Mouse (Mus musculus): ENCODE results near the gene Uncx. TPM values are rescaled to one million over a fixed set of nuclear protein-coding genes. Genes with fewer than 3 reads are reported as not detected.

Uncx gene
- polyA plus RNA-seq, 1 experiment = 1.1 TPM

DNA sequence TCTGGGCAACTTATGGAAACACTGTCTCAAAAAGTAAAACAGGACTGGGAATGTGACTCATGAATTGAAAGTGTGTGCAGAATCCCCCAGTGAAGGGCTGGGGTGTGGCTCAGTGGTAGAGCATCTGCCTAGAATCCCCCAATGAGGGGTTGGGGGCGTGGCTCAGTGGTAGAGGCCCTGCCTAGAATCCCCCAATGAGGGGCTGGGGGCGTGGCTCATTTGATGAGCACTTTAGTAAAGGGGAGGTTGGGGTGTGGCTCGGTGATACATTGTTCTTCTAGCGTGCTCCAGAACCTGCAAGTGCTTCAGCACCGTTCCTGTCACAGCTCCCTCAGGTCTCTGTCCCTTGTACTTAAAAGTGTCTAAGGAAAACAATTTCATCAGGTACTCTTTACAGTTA lies 37.1 kb upstream of the Uncx start:
- WGBS = 21% methylated on average over 5 of the region's 5 CpGs

DNA sequence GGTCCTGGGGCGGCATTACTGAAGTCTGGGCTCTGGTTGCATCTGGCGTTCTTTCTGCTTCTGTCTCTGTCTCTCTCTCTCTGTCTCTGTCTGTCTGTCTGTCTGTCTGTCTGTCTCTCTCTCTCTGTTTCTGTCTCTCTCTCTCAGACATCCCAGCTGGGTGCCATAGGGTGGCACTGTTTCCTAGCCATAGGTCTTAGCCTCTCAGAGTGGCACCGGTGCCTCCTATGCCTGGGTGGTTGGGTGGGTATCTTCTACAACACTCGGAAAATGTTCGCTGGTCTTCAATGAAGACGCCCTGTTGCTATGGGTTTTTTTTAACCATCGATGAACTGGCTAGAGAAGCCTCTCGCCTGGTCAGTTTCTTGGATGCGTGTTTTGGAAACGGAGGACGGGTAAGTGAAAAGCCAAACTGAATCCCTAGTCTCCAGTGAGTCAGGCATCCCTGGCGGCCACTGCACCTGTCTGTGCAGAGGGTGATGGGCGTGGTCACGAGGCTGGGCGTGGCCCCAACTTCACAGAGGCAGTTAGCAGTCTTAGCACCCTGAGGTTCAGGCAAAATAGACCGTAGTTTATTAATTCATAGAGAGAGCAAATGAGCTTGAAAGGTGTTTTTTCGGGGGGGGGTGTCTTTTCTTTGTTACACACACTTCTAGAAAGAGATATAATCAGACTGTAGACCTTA lies 32.5 kb upstream of the Uncx start:
- H3K4me3 ChIP-seq (ENCODE audit: insufficient read depth, low read depth, low read length) = no peak overlapping the region
- WGBS = 8% methylated on average over 17 of the region's 17 CpGs
- no peaks in the 10 kb centered on the region for H3K27me3 ChIP-seq (replicated peaks; ENCODE audit: control insufficient read depth, insufficient read depth, low read length)
- H3K36me3 ChIP-seq (ENCODE audit: control insufficient read depth, insufficient read depth, low read length) = no peaks in the 10 kb centered on the region
- no peak overlapping the region for H3K27ac ChIP-seq (ENCODE audit: insufficient read depth, low read depth, low read length)
- DNase-seq = peak; percentile 54
- no peaks in the 10 kb centered on the region for H3K4me1 ChIP-seq (ENCODE audit: control insufficient read depth, insufficient read depth, low read length)
- TF ChIP-seq POLR2A (IDR thresholded peaks at IDR 0.05; ENCODE audit: low read depth, low read length) (no peak), CTCF (conservative IDR thresholded peaks at IDR 0.05; ENCODE audit: insufficient read depth, insufficient read length, low read depth, low read length) (peak; percentile 28; the same call in 1 of the 2 replicates)

More for the DNA sequence above, 37.1 kb upstream of the Uncx start:
- no peak for DNase-seq
- no peaks in the 10 kb centered on the region for H3K27me3 ChIP-seq (replicated peaks; ENCODE audit: control insufficient read depth, insufficient read depth, low read length)
- TF ChIP-seq CTCF (conservative IDR thresholded peaks at IDR 0.05; ENCODE audit: insufficient read depth, insufficient read length, low read depth, low read length) (no peak), POLR2A (IDR thresholded peaks at IDR 0.05; ENCODE audit: low read depth, low read length) (no peak)
- no peaks in the 10 kb centered on the region for H3K36me3 ChIP-seq (ENCODE audit: control insufficient read depth, insufficient read depth, low read length)
- H3K27ac ChIP-seq (ENCODE audit: insufficient read depth, low read depth, low read length) = no peak overlapping the region
- no peak overlapping the region for H3K4me3 ChIP-seq (ENCODE audit: insufficient read depth, low read depth, low read length)
- no peaks in the 10 kb centered on the region for H3K4me1 ChIP-seq (ENCODE audit: control insufficient read depth, insufficient read depth, low read length)

DNA sequence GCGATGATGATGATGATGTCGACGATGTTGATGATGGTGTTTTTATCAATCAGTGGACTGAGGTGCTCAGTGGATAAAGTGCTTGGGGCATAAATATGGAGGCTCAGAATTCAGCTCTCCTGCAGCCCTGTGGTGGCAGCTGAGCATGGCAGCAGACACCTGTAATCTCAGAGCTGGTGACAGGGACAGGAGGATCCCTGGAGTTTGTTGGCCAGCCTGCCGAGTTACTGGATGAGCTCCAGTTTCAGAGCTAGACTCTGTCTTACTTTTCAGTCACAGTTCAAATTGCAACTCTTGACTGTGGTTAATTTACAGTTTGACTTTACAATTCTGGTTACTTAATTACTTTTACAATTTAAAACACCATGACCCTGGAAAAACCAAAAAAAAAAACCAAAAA lies 31.1 kb upstream of the Uncx start:
- Histone ChIP-seq H3K27me3 (replicated peaks; ENCODE audit: control insufficient read depth, insufficient read depth, low read length) (no peaks in the 10 kb centered on the region), H3K4me3 (ENCODE audit: insufficient read depth, low read depth, low read length) (no peak overlapping the region), H3K36me3 (ENCODE audit: control insufficient read depth, insufficient read depth, low read length) (no peaks in the 10 kb centered on the region), H3K27ac (ENCODE audit: insufficient read depth, low read depth, low read length) (no peak overlapping the region), H3K4me1 (ENCODE audit: control insufficient read depth, insufficient read depth, low read length) (no peaks in the 10 kb centered on the region)
- TF ChIP-seq POLR2A (IDR thresholded peaks at IDR 0.05; ENCODE audit: low read depth, low read length) (no peak), CTCF (conservative IDR thresholded peaks at IDR 0.05; ENCODE audit: insufficient read depth, insufficient read length, low read depth, low read length) (no peak)
- peak; percentile 25 for DNase-seq
- 78% methylated on average over 4 of the region's 4 CpGs for WGBS

DNA sequence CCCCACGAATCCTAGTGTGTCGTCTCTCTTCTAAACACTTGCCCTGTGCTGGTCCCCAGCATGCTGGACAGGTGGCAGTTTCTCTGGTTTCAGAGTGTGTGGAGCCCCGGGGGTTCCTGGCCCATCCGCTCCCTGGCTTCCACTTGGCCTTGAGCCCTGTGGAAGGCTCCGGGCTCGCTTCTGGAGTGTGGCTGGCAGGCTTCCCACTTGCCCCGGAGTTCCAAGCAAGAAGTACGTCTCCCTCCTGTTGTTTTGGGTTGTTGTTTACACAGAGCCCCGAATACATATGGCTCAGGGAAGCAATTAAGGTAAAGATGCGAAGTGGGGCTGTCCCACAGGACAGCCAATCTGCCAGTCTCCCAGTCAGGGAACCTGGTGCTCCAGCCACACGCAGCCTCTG lies 27.0 kb upstream of the Uncx start:
- TF ChIP-seq CTCF (conservative IDR thresholded peaks at IDR 0.05; ENCODE audit: insufficient read depth, insufficient read length, low read depth, low read length) (no peak), POLR2A (IDR thresholded peaks at IDR 0.05; ENCODE audit: low read depth, low read length) (no peak)
- no peak overlapping the region for H3K27ac ChIP-seq (ENCODE audit: insufficient read depth, low read depth, low read length)
- no peaks in the 10 kb centered on the region for H3K36me3 ChIP-seq (ENCODE audit: control insufficient read depth, insufficient read depth, low read length)
- 27% methylated on average over 11 of the region's 11 CpGs for WGBS
- no peak overlapping the region for H3K4me3 ChIP-seq (ENCODE audit: insufficient read depth, low read depth, low read length)
- H3K27me3 ChIP-seq (replicated peaks; ENCODE audit: control insufficient read depth, insufficient read depth, low read length) = no peaks in the 10 kb centered on the region; the same call in 1 of the 2 replicates
- H3K4me1 ChIP-seq (ENCODE audit: control insufficient read depth, insufficient read depth, low read length) = no peaks in the 10 kb centered on the region
- no peak for DNase-seq

DNA sequence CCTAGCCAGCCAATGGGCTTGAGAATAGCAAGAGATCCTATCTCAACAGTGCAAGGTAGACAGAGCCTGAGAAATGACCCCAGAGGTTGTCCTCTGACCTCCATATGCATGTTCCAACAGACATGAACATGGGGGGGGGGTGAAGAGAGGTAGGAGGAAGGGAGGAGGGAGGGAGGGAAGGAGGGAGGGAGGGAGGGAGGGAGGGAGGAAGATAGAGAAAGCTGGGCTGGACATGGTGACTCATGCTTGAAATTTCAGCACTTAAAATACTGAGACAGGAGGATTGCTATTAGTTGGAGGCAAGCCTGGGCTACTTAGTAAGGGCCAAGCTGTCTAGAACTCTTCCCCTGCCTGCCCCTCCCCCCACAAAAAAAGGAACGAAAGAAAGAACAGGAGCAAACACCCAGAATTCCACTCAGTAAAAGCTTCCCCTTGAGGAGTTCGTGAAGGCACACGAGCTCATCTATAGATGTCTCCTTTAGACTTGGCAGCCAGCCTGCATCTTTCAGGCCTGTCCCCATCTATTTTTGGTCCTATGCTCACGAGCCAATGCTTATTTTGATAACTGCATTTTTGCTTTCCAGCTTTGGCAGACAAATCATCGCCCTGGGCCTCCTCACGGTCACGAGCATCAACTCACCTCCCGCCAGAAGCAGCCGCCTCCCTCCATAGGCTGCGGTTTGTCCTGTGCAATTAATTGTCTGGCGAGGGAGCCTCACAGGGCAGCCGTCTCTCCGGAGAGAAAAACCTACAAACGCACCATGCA lies 23.0 kb upstream of the Uncx start:
- TF ChIP-seq POLR2A (IDR thresholded peaks at IDR 0.05; ENCODE audit: low read depth, low read length) = no peak
- no peak for TF ChIP-seq CTCF (conservative IDR thresholded peaks at IDR 0.05; ENCODE audit: insufficient read depth, insufficient read length, low read depth, low read length)
- DNase-seq = no peak
- Histone ChIP-seq H3K27me3 (replicated peaks; ENCODE audit: control insufficient read depth, insufficient read depth, low read length) (no peaks in the 10 kb centered on the region; the same call in 1 of the 2 replicates), H3K36me3 (ENCODE audit: control insufficient read depth, insufficient read depth, low read length) (no peaks in the 10 kb centered on the region), H3K4me1 (ENCODE audit: control insufficient read depth, insufficient read depth, low read length) (no peaks in the 10 kb centered on the region), H3K4me3 (ENCODE audit: insufficient read depth, low read depth, low read length) (no peak overlapping the region), H3K27ac (ENCODE audit: insufficient read depth, low read depth, low read length) (no peak overlapping the region)
- WGBS = 49% methylated on average over 14 of the region's 14 CpGs

DNA sequence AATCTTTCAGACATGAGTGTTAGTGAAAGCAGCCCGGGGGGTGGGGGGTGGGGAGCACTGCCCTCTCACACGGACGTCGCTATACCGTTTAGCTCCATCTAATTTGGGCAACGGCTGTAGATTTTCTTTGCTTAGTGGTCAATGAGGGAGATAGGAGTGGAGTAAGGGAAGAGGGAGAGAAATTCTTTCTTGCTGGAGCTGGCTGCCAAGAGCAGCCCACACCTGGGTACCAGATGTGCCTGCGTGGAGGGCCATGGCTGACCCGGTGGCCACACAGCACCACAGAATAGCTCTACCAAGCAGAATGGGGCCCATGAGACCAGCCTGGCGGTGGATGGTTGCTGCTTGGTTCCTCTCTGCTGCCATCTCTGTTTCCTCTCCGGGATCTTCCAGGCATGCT lies 21.3 kb upstream of the Uncx start:
- Histone ChIP-seq H3K27me3 (replicated peaks; ENCODE audit: control insufficient read depth, insufficient read depth, low read length) (no peaks in the 10 kb centered on the region; the same call in 1 of the 2 replicates), H3K4me3 (ENCODE audit: insufficient read depth, low read depth, low read length) (no peak overlapping the region), H3K27ac (ENCODE audit: insufficient read depth, low read depth, low read length) (no peak overlapping the region), H3K4me1 (ENCODE audit: control insufficient read depth, insufficient read depth, low read length) (no peaks in the 10 kb centered on the region), H3K36me3 (ENCODE audit: control insufficient read depth, insufficient read depth, low read length) (no peaks in the 10 kb centered on the region)
- TF ChIP-seq POLR2A (IDR thresholded peaks at IDR 0.05; ENCODE audit: low read depth, low read length) = no peak
- no peak for TF ChIP-seq CTCF (conservative IDR thresholded peaks at IDR 0.05; ENCODE audit: insufficient read depth, insufficient read length, low read depth, low read length)
- whole genome bisulfite sequencing = 75% methylated on average over 10 of the region's 10 CpGs
- DNase-seq = no peak

DNA sequence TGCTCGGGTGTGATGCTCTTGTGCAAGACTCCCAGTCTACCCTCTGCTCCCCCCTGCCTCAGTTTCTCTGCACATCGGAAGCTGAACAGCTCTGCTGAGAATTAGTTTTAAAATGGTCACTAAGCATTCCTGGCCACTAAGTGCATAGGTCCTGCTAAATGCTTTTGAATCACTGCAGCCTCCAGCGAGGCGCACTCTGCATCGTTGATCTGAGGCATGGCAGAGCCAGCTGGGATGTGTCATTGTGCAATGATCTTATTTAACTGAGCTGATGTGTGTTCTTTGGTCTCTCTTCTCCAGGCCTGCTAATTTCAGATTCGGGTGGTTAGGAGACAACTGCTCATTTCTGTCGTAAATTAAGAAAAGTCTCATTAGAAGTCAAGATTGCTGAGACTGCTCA lies 14.4 kb upstream of the Uncx start:
- H3K4me3 ChIP-seq (ENCODE audit: insufficient read depth, low read depth, low read length) = no peak overlapping the region
- H3K36me3 ChIP-seq (ENCODE audit: control insufficient read depth, insufficient read depth, low read length) = no peaks in the 10 kb centered on the region
- no peaks in the 10 kb centered on the region for H3K27me3 ChIP-seq (replicated peaks; ENCODE audit: control insufficient read depth, insufficient read depth, low read length)
- no peak for DNase-seq
- H3K4me1 ChIP-seq (ENCODE audit: control insufficient read depth, insufficient read depth, low read length) = no peaks in the 10 kb centered on the region
- no peak for TF ChIP-seq POLR2A (IDR thresholded peaks at IDR 0.05; ENCODE audit: low read depth, low read length)
- no peak overlapping the region for H3K27ac ChIP-seq (ENCODE audit: insufficient read depth, low read depth, low read length)
- 34% methylated on average over 7 of the region's 7 CpGs for WGBS

All from kidney, adult 2 months (tissue).